Mouse (Mus musculus) lung, postnatal 10 days (tissue): ENCODE measurements around the gene Rnf208.

ENCODE experiments used
- DNase-seq: peaks from one replicate; pipeline ENCODE4 v3.0.0; 2021

Gene Rnf208

GRCm38 (mm10) chr2:25224766-25225752, 17.0 kb upstream of the Rnf208 start:
- DNase-seq = peak; percentile 99

GRCm38 (mm10) chr2:25225811-25226379, 16.2 kb upstream of the Rnf208 start:
- DNase-seq = no peak

- peak; percentile 43 for DNase-seq
Measured at GRCm38 (mm10) chr2:25226864-25227263, 15.2 kb upstream of the Rnf208 start.

- no peak for DNase-seq
Measured at GRCm38 (mm10) chr2:25227406-25227805, 14.6 kb upstream of the Rnf208 start.

GRCm38 (mm10) chr2:25228431-25228889, 13.6 kb upstream of the Rnf208 start:
- peak; percentile 97 for DNase-seq

GRCm38 (mm10) chr2:25228995-25229530, 13.0 kb upstream of the Rnf208 start:
- no peak for DNase-seq

GRCm38 (mm10) chr2:25229582-25229981, 12.5 kb upstream of the Rnf208 start:
- DNase-seq = no peak

GRCm38 (mm10) chr2:25230581-25230980, 11.5 kb upstream of the Rnf208 start:
- no peak for DNase-seq

- no peak for DNase-seq
Measured at GRCm38 (mm10) chr2:25231038-25231437, 11.0 kb upstream of the Rnf208 start.

- no peak for DNase-seq
Measured at GRCm38 (mm10) chr2:25233421-25233820, 8.6 kb upstream of the Rnf208 start.

GRCm38 (mm10) chr2:25234050-25234449, 8.0 kb upstream of the Rnf208 start, which contains the start of gene Slc34a3:
Gene Slc34a3 (minus strand): TSS chr2:25234364.
- DNase-seq = no peak

- no peak for DNase-seq
Measured at GRCm38 (mm10) chr2:25234551-25235220, 7.4 kb upstream of the Rnf208 start.

GRCm38 (mm10) chr2:25236614-25237013, 5.4 kb upstream of the Rnf208 start, which contains the start of gene Rnf224:
Gene Rnf224 (minus strand): TSS chr2:25236787.
- no peak for DNase-seq

GRCm38 (mm10) chr2:25237522-25237921, 4.5 kb upstream of the Rnf208 start:
- peak; percentile 65 for DNase-seq

- DNase-seq = no peak
Measured at GRCm38 (mm10) chr2:25238106-25238505, 3.9 kb upstream of the Rnf208 start.

- no peak for DNase-seq
Measured at GRCm38 (mm10) chr2:25239766-25240165, 2.3 kb upstream of the Rnf208 start.

- DNase-seq = no peak
Measured at GRCm38 (mm10) chr2:25240310-25240709, 1.7 kb upstream of the Rnf208 start.

GRCm38 (mm10) chr2:25240723-25241437, 1.2 kb upstream of the Rnf208 start:
- DNase-seq = peak; percentile 89

GRCm38 (mm10) chr2:25241438-25241775, 648 bp upstream of the Rnf208 start:
- no peak for DNase-seq

- DNase-seq = no peak
Measured at GRCm38 (mm10) chr2:25243342-25243741, 1.3 kb downstream of the Rnf208 start.

- DNase-seq = no peak
Measured at GRCm38 (mm10) chr2:25244144-25244543, 2.1 kb downstream of the Rnf208 start.
